Mouse (Mus musculus): Measurements from ENCODE around the gene Grb14. TPM values are rescaled to one million over a fixed set of nuclear protein-coding genes. Genes with fewer than 3 reads are reported as not detected.

The Grb14 gene
- total RNA-seq, 2 experiments from 2014 or later = 37.9 to 39.4 TPM

- DNase-seq = no peak
Measured at GRCm38 (mm10) chr2:64878275-64878674, 146.5 kb downstream of the Grb14 start.

Other genes starting within 250 kb of the Grb14 start
- gene Cobll1, start 214.4 kb upstream of the Grb14 start, total RNA-seq (2021) = 100 to 1,000 TPM; 106 to 124 TPM